Mouse (Mus musculus): ENCODE measurements around the gene Slc23a2. TPM values are rescaled to one million over a fixed set of nuclear protein-coding genes. Genes with fewer than 3 reads are reported as not detected.

Slc23a2 gene
- polyA plus RNA-seq, 1 experiment from 2014 or later: 15.2 TPM

- Histone ChIP-seq H3K27me3 (ENCODE audit: insufficient read depth, low read length) (no peaks in the 10 kb centered on the region), H3K4me1 (ENCODE audit: insufficient read depth, low read length) (peaks cover 26% of the 10 kb centered on the region), H3K36me3 (ENCODE audit: insufficient read depth, low read length) (no peaks in the 10 kb centered on the region), H3K9ac (replicated peaks; ENCODE audit: low read length) (no peak overlapping the region), H3K27ac (ENCODE audit: low read length) (no peak overlapping the region), H3K9me3 (ENCODE audit: low read length) (no peaks in the 10 kb centered on the region), H3K4me3 (ENCODE audit: low read length) (no peak overlapping the region), H3K4me2 (replicated peaks; ENCODE audit: low read depth, low read length) (no peak overlapping the region)
- ATAC-seq (ENCODE audit: low FRiP score, low TSS enrichment): no peak
- WGBS: 85% methylated on average over 4 of the region's 4 CpGs
These were observed 139.5 kb downstream of the Slc23a2 start for GRCm38 (mm10) chr2:132005445-132005844.

- Histone ChIP-seq H3K27me3 (ENCODE audit: insufficient read depth, low read length) (no peaks in the 10 kb centered on the region), H3K9me3 (ENCODE audit: low read length) (no peaks in the 10 kb centered on the region), H3K9ac (replicated peaks; ENCODE audit: low read length) (no peak overlapping the region), H3K4me1 (ENCODE audit: insufficient read depth, low read length) (peaks cover 26% of the 10 kb centered on the region), H3K36me3 (ENCODE audit: insufficient read depth, low read length) (no peaks in the 10 kb centered on the region), H3K4me2 (replicated peaks; ENCODE audit: low read depth, low read length) (no peak overlapping the region), H3K4me3 (ENCODE audit: low read length) (no peak overlapping the region), H3K27ac (ENCODE audit: low read length) (no peak overlapping the region)
- WGBS: 74% methylated on average over 9 of the region's 9 CpGs
- ATAC-seq (ENCODE audit: low FRiP score, low TSS enrichment): no peak
These were observed 140.3 kb downstream of the Slc23a2 start for GRCm38 (mm10) chr2:132004495-132005136.

DNA sequence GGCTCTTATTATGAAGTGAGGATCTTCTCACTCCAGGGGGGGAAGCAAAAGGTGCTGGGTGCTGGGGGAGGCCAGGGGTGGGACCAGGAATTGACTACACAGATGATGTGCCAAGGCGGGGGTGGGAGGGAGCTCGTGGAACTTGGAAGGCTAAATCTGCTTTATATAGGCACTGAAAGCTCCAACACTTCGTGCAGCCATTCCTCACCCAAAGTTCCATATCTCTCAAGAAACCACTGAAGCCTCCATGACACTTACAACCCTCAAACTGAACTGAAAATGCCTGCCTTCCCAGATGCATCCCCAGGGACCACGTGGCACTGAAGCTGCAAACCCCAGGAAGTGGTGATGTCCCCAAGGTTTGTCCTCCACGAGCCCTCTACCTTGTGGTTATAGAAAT lies 141.0 kb downstream of the Slc23a2 start:
- H3K9ac ChIP-seq (replicated peaks; ENCODE audit: low read length): no peak overlapping the region
- no peak for ATAC-seq (ENCODE audit: low FRiP score, low TSS enrichment)
- H3K4me2 ChIP-seq (replicated peaks; ENCODE audit: low read depth, low read length): no peak overlapping the region
- 66% methylated on average over 5 of the region's 5 CpGs for WGBS
- H3K36me3 ChIP-seq (ENCODE audit: insufficient read depth, low read length): no peaks in the 10 kb centered on the region
- H3K9me3 ChIP-seq (ENCODE audit: low read length): no peaks in the 10 kb centered on the region
- H3K27me3 ChIP-seq (ENCODE audit: insufficient read depth, low read length): no peaks in the 10 kb centered on the region
- H3K4me3 ChIP-seq (ENCODE audit: low read length): no peak overlapping the region
- H3K4me1 ChIP-seq (ENCODE audit: insufficient read depth, low read length): peaks cover 26% of the 10 kb centered on the region
- no peak overlapping the region for H3K27ac ChIP-seq (ENCODE audit: low read length)

Other genes starting within 250 kb of the Slc23a2 start
- gene Prnp, start 235.2 kb downstream of the Slc23a2 start, polyA plus RNA-seq (2015; fragmentation: Nextera tagmentation; extraction: Ambion mirVana): 43.2 and 49.6 TPM in 2 replicates
- 0.25 TPM in 1 of 2 replicates, not detected in the other for gene Prn, start 235.2 kb downstream of the Slc23a2 start, polyA plus RNA-seq (2015; fragmentation: Nextera tagmentation; extraction: Ambion mirVana)
- 16.2 and 17.1 TPM in 2 replicates for gene Prnd, start 194.2 kb downstream of the Slc23a2 start, polyA plus RNA-seq (2015; fragmentation: Nextera tagmentation; extraction: Ambion mirVana)
- gene Rassf2, start 114.8 kb downstream of the Slc23a2 start, polyA plus RNA-seq (2015; fragmentation: Nextera tagmentation; extraction: Ambion mirVana): 8.1 and 9.1 TPM in 2 replicates
- 49.8 and 50.1 TPM in 2 replicates for gene Tmem230, start 102.7 kb upstream of the Slc23a2 start, polyA plus RNA-seq (2015; fragmentation: Nextera tagmentation; extraction: Ambion mirVana)
- gene Pcna, start 108.2 kb upstream of the Slc23a2 start, polyA plus RNA-seq (2015; fragmentation: Nextera tagmentation; extraction: Ambion mirVana): 248 and 265 TPM in 2 replicates
- 26.6 and 28.1 TPM in 2 replicates for gene Cds2, start 118.0 kb upstream of the Slc23a2 start, polyA plus RNA-seq (2015; fragmentation: Nextera tagmentation; extraction: Ambion mirVana)
- 0.10 and 0.30 TPM in 2 replicates for gene Prokr2, start 240.3 kb upstream of the Slc23a2 start, polyA plus RNA-seq (2015; fragmentation: Nextera tagmentation; extraction: Ambion mirVana)

All from kidney, embryonic 16.5 days (tissue).